Mouse (Mus musculus) limb, embryonic 13.5 days (tissue): Measurements from ENCODE around the gene Mier2. TPM values are rescaled to one million over a fixed set of nuclear protein-coding genes. Genes with fewer than 3 reads are reported as not detected.

Source experiments
- ATAC-seq: fragments of 200-750 bp; cut with Nextera tagmentation; 2 replicates; pipeline ENCODE4 v1.8.0; 2017; ENCODE audit warnings: low read depth, moderate number of reproducible peaks, moderate TSS enrichment; ENCODE audit not compliant: low FRiP score
- H3K27ac ChIP-seq: fragments of 300-500 bp; sonication (generic); 2 replicates; pipeline ENCODE4 v1.5.1; 2015; ENCODE audit warnings: inconsistent platforms, mild to moderate bottlenecking, moderate library complexity
- H3K27me3 ChIP-seq: fragments of 300-500 bp; sonication (generic); 2 replicates; pipeline ENCODE4 v1.6.1; 2015; ENCODE audit warnings: mild to moderate bottlenecking, inconsistent platforms
- H3K36me3 ChIP-seq: fragments of 300-500 bp; sonication (generic); 2 replicates; pipeline ENCODE4 v1.6.1; 2015; ENCODE audit warnings: inconsistent platforms, mild to moderate bottlenecking, moderate library complexity
- H3K4me1 ChIP-seq: fragments of 300-500 bp; sonication (generic); 2 replicates; pipeline ENCODE4 v1.6.1; 2015; ENCODE audit warnings: inconsistent platforms
- H3K4me2 ChIP-seq: fragments of 300-500 bp; sonication (generic); replicated peaks from 2 replicates; pipeline ENCODE4 v1.6.1; 2015; ENCODE audit warnings: inconsistent platforms, mild to moderate bottlenecking, moderate library complexity
- H3K4me3 ChIP-seq: fragments of 300-500 bp; sonication (generic); 2 replicates; pipeline ENCODE4 v1.5.1; 2015; ENCODE audit warnings: moderate library complexity, mild to moderate bottlenecking, inconsistent platforms
- H3K9ac ChIP-seq: fragments of 300-500 bp; sonication (generic); 2 replicates; pipeline ENCODE4 v1.6.1; 2015; ENCODE audit warnings: mild to moderate bottlenecking, inconsistent platforms
- H3K9me3 ChIP-seq: fragments of 300-500 bp; sonication (generic); 2 replicates; pipeline ENCODE4 v1.6.1; 2016; ENCODE audit warnings: inconsistent platforms
- WGBS: fragments of 180-500 bp; shearing (Covaris S2); methylation state at CpG from one replicate; pipeline ENCODE4 v1.1.7; 2015; 5-methylcytosine and 5-hydroxymethylcytosine counted together
- microRNA-seq: library from miRNA; unstranded; fragments of <30 nt; microRNA quantifications from one replicate; pipeline ENCODE4, GENCODE M21; 2016
- polyA plus RNA-seq: library from polyadenylated mRNA; unstranded; fragments of >200 nt; fragmentation: Nextera tagmentation; extraction: Ambion mirVana; gene quantifications from 2 replicates; pipeline ENCODE4 v1.2.1, GENCODE M21; 2015

Gene Mier2
- polyA plus RNA-seq, 1 experiment from 2014 or later: 74.5 TPM

DNA sequence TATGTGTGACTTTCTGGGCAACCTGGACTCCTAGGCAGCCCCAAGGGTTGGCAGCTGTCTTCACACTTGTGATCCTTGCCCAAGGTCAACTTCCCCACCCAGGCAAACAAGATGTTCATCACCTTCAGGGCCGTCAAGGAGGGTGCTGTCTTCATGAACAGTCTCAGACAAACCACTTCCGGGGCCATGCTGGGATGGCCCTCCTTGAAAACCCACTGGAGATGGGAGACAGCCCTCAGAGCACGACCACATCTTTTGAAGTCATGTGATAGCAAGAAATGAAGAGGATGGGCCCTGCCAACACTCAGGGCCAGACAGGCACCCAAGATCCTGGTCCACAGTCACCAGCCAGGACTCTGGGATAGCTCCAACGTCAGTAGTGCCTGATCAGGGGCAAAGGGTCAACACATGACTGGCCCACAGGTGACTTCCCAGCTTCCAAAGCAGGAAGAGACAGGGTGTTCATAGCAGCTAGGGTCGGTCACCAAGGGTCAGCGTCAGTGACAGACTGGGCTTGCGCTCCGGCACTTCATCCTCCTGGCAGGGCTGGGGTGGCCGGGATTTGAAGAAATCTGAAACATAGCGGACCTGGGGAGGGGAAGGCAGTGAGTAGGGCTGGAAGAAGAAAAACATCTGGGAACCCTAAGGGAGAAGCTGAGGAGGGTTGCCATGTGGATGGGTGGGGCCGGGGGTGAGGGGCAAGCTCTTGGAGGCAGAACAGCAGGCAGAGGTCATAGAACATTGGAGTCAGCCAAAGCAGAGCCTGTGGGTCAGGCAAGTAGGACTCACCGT lies 28.1 kb downstream of the Mier2 start:
- Histone ChIP-seq H3K4me1 (no peaks in the 10 kb centered on the region), H3K27ac (no peak overlapping the region), H3K36me3 (peaks cover 35% of the 10 kb centered on the region), H3K9me3 (no peaks in the 10 kb centered on the region), H3K9ac (no peak overlapping the region), H3K27me3 (no peaks in the 10 kb centered on the region), H3K4me2 (no peak overlapping the region), H3K4me3 (no peak overlapping the region)
- no peak for ATAC-seq
- WGBS: 88% methylated on average over 12 of the region's 12 CpGs

DNA sequence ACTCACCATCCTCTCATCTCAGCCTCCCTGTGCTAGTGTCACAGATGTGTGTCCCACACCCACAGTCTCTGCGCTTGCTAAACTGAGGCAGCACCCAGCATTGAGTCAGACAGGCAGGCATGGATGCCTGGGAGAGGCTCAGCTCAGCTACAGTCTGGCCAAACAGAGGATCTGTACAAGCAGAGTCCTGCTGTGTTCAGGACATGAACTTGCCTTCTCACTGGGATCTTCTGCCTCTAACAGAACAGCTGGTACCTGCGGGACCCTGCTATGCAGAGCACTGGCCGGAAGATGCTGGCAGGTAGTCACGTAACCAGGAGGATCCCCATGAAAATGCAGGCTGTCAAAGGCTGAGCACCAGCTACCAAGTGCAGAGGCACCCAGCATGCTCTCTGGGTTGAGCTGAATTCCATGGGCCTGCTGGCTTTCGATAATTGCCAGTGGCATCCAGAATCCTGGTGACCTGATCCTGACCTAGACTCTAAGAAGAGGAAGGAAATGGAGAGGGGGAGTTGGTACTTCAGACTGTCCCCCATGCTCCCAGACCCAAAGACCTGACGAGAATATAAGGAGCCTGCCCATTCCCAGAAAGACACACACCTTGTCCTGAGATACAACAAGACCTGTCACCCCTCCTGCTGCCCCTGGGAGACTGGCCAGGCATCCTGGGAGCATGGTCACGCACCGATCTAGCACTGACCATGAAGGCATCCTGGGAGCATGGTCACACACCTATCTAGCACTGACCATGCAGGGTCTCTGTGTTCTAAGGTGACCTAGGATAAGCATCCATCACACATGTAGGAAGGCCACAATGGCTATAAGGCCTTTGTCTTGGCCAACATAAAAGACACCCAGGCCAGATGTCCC lies 29.3 kb downstream of the Mier2 start:
- no peak overlapping the region for H3K9ac ChIP-seq
- no peak overlapping the region for H3K27ac ChIP-seq
- H3K27me3 ChIP-seq: no peaks in the 10 kb centered on the region
- WGBS: 89% methylated on average over 8 of the region's 8 CpGs
- H3K4me2 ChIP-seq: no peak overlapping the region
- peaks cover 35% of the 10 kb centered on the region for H3K36me3 ChIP-seq
- H3K9me3 ChIP-seq: no peaks in the 10 kb centered on the region
- ATAC-seq: no peak
- H3K4me1 ChIP-seq: no peaks in the 10 kb centered on the region
- H3K4me3 ChIP-seq: no peak overlapping the region

DNA sequence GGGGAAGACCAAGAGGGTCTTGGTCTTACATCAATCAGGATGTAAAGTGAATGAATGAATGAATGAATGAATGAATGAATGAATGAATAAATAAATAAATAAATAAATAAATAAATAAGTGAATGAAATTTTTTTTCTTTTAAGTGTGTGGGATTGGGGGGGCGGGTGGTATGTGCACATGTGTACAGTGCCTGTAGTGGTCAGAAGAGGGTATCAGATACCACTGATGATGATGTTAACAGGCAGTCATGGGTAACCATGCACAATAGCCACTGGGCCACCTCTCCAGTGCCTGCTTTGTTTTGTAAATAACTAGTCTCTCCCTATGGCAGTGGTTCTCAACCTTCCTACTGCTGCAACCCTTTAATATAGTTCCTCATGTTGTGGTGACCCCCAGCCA lies 30.6 kb downstream of the Mier2 start:
- Histone ChIP-seq H3K4me2 (no peak overlapping the region), H3K36me3 (peaks cover 27% of the 10 kb centered on the region), H3K4me3 (no peak overlapping the region), H3K27me3 (no peaks in the 10 kb centered on the region), H3K9me3 (no peaks in the 10 kb centered on the region), H3K9ac (no peak overlapping the region), H3K27ac (no peak overlapping the region), H3K4me1 (no peaks in the 10 kb centered on the region)
- 80% methylated on average over 1 of the region's 1 CpGs for WGBS
- no peak for ATAC-seq

DNA sequence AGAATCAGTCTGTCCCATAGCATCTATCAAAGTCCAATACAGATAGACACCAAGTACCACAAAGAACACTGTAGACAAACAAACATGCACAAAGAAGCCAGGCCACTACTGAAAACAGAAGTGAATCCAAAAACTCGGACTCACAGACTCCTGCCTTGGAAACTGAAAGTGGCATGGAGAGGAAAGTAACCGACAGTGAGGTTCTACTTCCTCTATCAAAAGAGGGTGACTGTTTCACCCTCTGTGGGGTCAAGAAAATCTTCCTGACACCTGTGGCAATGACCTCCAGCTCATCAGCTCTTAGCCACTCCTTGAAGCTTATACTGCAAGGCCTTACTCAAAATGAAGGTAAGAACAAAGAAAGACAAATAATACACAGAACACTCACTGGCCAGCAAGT lies 48.3 kb downstream of the Mier2 start:
- no peaks in the 10 kb centered on the region for H3K9me3 ChIP-seq
- no peak overlapping the region for H3K4me3 ChIP-seq
- no peak overlapping the region for H3K9ac ChIP-seq
- H3K4me1 ChIP-seq: no peaks in the 10 kb centered on the region
- no peaks in the 10 kb centered on the region for H3K36me3 ChIP-seq
- 92% methylated on average over 2 of the region's 2 CpGs for WGBS
- H3K4me2 ChIP-seq: no peak overlapping the region
- H3K27me3 ChIP-seq: no peaks in the 10 kb centered on the region
- no peak overlapping the region for H3K27ac ChIP-seq
- no peak for ATAC-seq

DNA sequence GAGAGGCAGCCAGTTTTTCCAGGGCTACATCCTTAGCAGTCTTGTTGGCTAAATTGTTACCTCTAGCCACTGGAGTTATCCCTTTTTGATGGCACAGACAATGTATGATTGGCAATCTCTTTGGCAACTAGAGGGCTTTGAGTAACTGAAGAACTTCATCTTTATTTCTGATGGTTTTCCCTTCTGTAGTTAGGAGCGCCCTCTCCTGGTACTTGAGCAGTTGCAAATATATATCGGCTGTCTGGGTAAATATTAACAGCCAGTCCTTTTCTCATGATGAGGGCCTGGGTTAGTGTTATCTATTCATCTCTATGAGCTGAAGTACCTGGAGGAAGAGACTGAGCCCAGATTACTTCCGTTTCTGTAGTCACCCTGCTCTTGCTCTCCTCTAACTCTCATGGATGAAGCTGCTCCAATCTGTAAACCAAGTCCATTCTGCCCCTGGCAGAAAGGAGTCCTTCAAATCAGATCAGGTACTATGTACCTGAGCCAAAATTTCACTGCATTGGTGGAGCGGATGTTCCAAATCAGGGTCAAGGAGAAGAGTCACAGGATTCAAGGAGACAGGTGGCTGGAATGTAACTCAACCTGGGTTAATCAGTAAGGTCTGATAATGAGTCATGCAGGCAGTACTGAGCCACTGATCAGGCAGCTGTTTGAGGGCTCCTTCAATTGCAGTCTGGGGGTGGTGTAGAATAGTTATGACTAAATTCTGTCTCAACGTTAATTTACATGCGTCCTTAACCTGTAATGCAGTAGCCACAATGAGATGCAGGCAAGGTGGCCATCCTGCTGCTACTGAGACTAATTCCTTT lies 52.0 kb downstream of the Mier2 start:
- H3K27ac ChIP-seq: no peak overlapping the region
- no peak overlapping the region for H3K4me2 ChIP-seq
- no peaks in the 10 kb centered on the region for H3K27me3 ChIP-seq
- no peak overlapping the region for H3K4me3 ChIP-seq
- no peak overlapping the region for H3K9ac ChIP-seq
- ATAC-seq: no peak
- H3K4me1 ChIP-seq: no peaks in the 10 kb centered on the region
- 73% methylated on average over 6 of the region's 6 CpGs for WGBS
- H3K36me3 ChIP-seq: no peaks in the 10 kb centered on the region
- peaks cover 3% of the 10 kb centered on the region; the same call in 1 of the 2 replicates for H3K9me3 ChIP-seq

DNA sequence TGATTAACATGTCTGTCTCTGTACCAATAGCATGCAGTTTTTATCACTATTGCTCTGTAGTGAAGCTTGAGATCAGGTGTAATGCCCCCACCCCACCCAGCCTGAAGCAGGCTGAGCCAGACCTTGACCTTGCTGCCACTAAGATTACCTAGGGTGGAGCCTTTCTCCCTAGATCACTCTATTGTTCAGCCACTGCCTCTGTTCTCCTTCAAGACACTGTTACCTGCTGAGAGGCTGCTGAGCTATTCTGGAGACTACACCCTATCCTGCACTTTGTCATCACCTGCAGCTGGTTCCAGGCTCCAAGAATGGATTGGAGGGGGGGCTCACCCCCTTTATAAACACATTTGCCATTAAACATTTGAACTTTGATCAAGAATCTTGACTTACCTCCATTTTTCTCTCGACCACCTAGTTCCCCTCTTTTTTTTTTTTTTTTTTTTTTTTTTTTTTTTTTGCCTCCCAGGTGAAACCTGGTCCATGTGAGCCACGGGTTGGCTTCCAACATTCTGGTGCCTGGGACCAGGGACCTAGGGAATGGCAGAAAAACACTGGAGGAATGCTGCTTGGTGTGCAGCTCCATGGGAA lies 58.2 kb downstream of the Mier2 start:
- Histone ChIP-seq H3K4me3 (no peak overlapping the region), H3K36me3 (no peaks in the 10 kb centered on the region), H3K4me1 (no peaks in the 10 kb centered on the region), H3K27me3 (no peaks in the 10 kb centered on the region), H3K4me2 (no peak overlapping the region), H3K27ac (no peak overlapping the region), H3K9ac (no peak overlapping the region), H3K9me3 (peaks cover 3% of the 10 kb centered on the region; the same call in 1 of the 2 replicates)
- ATAC-seq: no peak
- 50% methylated on average over 2 of the region's 2 CpGs for WGBS

DNA sequence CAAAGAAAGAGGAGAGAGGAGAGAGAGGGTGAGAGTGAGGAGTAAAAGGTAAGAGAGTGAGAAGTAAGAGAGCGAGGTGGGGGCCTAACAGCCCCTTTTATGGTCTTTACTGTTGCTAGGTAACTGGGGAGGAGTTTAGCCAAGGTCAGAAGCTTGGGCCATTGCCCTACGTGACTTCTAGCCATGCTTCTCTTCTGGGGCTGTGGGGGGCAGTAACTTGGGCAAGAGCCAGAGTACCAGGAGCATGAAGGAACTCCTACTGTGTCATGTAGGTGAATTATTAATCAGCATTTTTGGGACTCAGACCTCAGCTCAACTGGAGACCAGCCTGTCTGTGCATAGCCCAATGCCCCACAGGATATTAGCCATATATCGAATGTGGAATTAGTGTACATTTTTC lies 59.1 kb downstream of the Mier2 start:
- WGBS: 55% methylated on average over 3 of the region's 3 CpGs
- Histone ChIP-seq H3K27ac (no peak overlapping the region), H3K9ac (no peak overlapping the region), H3K4me3 (no peak overlapping the region), H3K27me3 (no peaks in the 10 kb centered on the region), H3K36me3 (no peaks in the 10 kb centered on the region), H3K4me1 (no peaks in the 10 kb centered on the region), H3K9me3 (peaks cover 3% of the 10 kb centered on the region; the same call in 1 of the 2 replicates), H3K4me2 (no peak overlapping the region)
- no peak for ATAC-seq

Small RNAs within 50 kb of the gene (microRNA-seq; reads per million reads assigned to microRNA genes)
- gene Mir6909: not detected

Other genes starting within 250 kb of the Mier2 start
- not detected in 2 replicates for gene Vmn2r82, start 198.7 kb downstream of the Mier2 start, polyA plus RNA-seq
- not detected in 2 replicates for gene Vmn2r83, start 86.5 kb downstream of the Mier2 start, polyA plus RNA-seq
- gene Plpp2, start 21.4 kb downstream of the Mier2 start, polyA plus RNA-seq: 22.6 and 23.2 TPM in 2 replicates
- gene Theg, start 32.1 kb upstream of the Mier2 start, polyA plus RNA-seq: not detected in 2 replicates
- gene C2cd4c, start 58.8 kb upstream of the Mier2 start, polyA plus RNA-seq: 0.03 and 0.05 TPM in 2 replicates
- 11.3 and 11.9 TPM in 2 replicates for gene Shc2, start 82.7 kb upstream of the Mier2 start, polyA plus RNA-seq
- not detected in 2 replicates for gene Odf3l2, start 90.5 kb upstream of the Mier2 start, polyA plus RNA-seq
- 7.0 and 8.2 TPM in 2 replicates for gene Madcam1, start 109.4 kb upstream of the Mier2 start, polyA plus RNA-seq
- 62.0 and 65.9 TPM in 2 replicates for gene Tpgs1, start 114.2 kb upstream of the Mier2 start, polyA plus RNA-seq
- gene Cdc34, start 127.0 kb upstream of the Mier2 start, polyA plus RNA-seq: 116 and 123 TPM in 2 replicates
- 0.83 and 0.92 TPM in 2 replicates for gene Gzmm, start 133.8 kb upstream of the Mier2 start, polyA plus RNA-seq
- gene Bsg, start 149.3 kb upstream of the Mier2 start, polyA plus RNA-seq: 761 and 775 TPM in 2 replicates
- not detected in 2 replicates for gene Hcn2, start 161.4 kb upstream of the Mier2 start, polyA plus RNA-seq
- gene Polrmt, start 191.4 kb upstream of the Mier2 start, polyA plus RNA-seq: 49.4 and 54.9 TPM in 2 replicates
- 0.34 and 0.47 TPM in 2 replicates for gene Fgf22, start 199.9 kb upstream of the Mier2 start, polyA plus RNA-seq
- 93.0 and 95.4 TPM in 2 replicates for gene Rnf126, start 211.8 kb upstream of the Mier2 start, polyA plus RNA-seq
- 7.0 and 7.8 TPM in 2 replicates for gene Fstl3, start 222.1 kb upstream of the Mier2 start, polyA plus RNA-seq
- 0.11 TPM in 1 of 2 replicates, not detected in the other for gene Prss57, start 235.8 kb upstream of the Mier2 start, polyA plus RNA-seq
- 101 TPM in 2 replicates for gene Palm, start 238.4 kb upstream of the Mier2 start, polyA plus RNA-seq